Mouse (Mus musculus) cerebellum, adult 11-12 months (tissue): ENCODE data around the gene Arpin.

Source experiments
- DNase-seq: peaks from one replicate; pipeline ENCODE4 v3.0.0; 2022

Arpin gene

GRCm38 (mm10) chr7:79934862-79935510, at the start of gene Arpin:
Gene Arpin (minus strand): TSS chr7:79935359.
- peak; percentile 77 for DNase-seq

- no peak for DNase-seq
These were observed 40.2 kb upstream of the Arpin start for GRCm38 (mm10) chr7:79975316-79975715.

GRCm38 (mm10) chr7:79972195-79972594, 37.0 kb upstream of the Arpin start:
- no peak for DNase-seq

GRCm38 (mm10) chr7:79970336-79970735, 35.2 kb upstream of the Arpin start:
- no peak for DNase-seq

GRCm38 (mm10) chr7:79968326-79968725, 33.2 kb upstream of the Arpin start:
- no peak for DNase-seq

- DNase-seq, result no peak
These were observed 26.4 kb upstream of the Arpin start for GRCm38 (mm10) chr7:79961600-79961999.

GRCm38 (mm10) chr7:79956131-79956530, 21.0 kb upstream of the Arpin start:
- DNase-seq, result no peak

GRCm38 (mm10) chr7:79954890-79955289, 19.7 kb upstream of the Arpin start:
- DNase-seq, result no peak

- DNase-seq, result no peak
These were observed 15.9 kb upstream of the Arpin start for GRCm38 (mm10) chr7:79951038-79951437.

GRCm38 (mm10) chr7:79950236-79950635, 15.1 kb upstream of the Arpin start:
- no peak for DNase-seq

GRCm38 (mm10) chr7:79935511-79936205, 499 bp upstream of the Arpin start:
- DNase-seq, result no peak

GRCm38 (mm10) chr7:79934461-79934860, 698 bp downstream of the Arpin start:
- peak; percentile 69 for DNase-seq

GRCm38 (mm10) chr7:79928516-79929052, 6.6 kb downstream of the Arpin start:
- no peak for DNase-seq

GRCm38 (mm10) chr7:79920344-79920983, 14.7 kb downstream of the Arpin start, which contains the start of gene Ap3s2:
Gene Ap3s2 (minus strand): TSS chr7:79920649.
- DNase-seq, result peak; percentile 87

- no peak for DNase-seq
These were observed 20.6 kb downstream of the Arpin start for GRCm38 (mm10) chr7:79914556-79914955.

- DNase-seq, result no peak
These were observed 27.8 kb downstream of the Arpin start for GRCm38 (mm10) chr7:79907356-79907755.

GRCm38 (mm10) chr7:79906914-79907313, 28.2 kb downstream of the Arpin start:
- no peak for DNase-seq

GRCm38 (mm10) chr7:79905193-79905592, 30.0 kb downstream of the Arpin start:
- DNase-seq, result no peak

GRCm38 (mm10) chr7:79903160-79903792, 31.9 kb downstream of the Arpin start:
- DNase-seq, result no peak

GRCm38 (mm10) chr7:79900753-79901152, 34.4 kb downstream of the Arpin start:
- no peak for DNase-seq

- no peak for DNase-seq
These were observed 39.9 kb downstream of the Arpin start for GRCm38 (mm10) chr7:79895225-79895624.

- DNase-seq, result no peak
These were observed 40.4 kb downstream of the Arpin start for GRCm38 (mm10) chr7:79894790-79895189.
